Mouse (Mus musculus): ENCODE data around the gene Rpap2. TPM values are rescaled to one million over a fixed set of nuclear protein-coding genes. Genes with fewer than 3 reads are reported as not detected.
A peak's percentile ranks its signal among the peaks of the same experiment; 100 is the strongest.

Gene Rpap2
- polyA plus RNA-seq (2017; shearing (Covaris generic)), result 10 to 100 TPM; 36.2 to 42.6 (median 42.6) TPM

GRCm38 (mm10) chr5:107597301-107598077, at the start of gene Rpap2, which contains the start of gene Glmn:
Gene Rpap2, plus strand, starts transcription at chr5:107597373.
Gene Glmn, minus strand, starts transcription at chr5:107597888.
- ATAC-seq, result peak; percentile 83

- ATAC-seq, result no peak
Measured at GRCm38 (mm10) chr5:107547955-107548354, 49.2 kb upstream of the Rpap2 start.

DNA sequence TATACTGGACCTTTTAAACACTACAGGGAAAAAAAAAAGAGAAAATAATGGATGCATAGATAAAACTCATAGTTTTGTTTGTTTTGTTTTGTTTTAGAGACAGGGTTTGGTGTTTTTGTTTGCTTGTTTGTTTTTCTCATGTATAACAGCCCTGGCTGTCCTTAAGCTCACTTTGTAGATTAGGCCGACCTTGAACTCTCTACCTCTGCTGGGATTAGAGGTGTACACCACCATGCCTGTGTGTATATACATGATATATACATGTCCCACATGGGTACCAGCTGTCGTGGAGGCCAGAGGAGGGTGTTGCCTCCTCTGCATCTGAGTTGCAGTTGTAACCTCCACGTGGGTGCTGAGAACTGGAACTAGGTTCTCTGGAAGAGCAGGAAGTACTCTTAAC, 48.7 kb upstream of the Rpap2 start:
- ATAC-seq, result no peak

DNA sequence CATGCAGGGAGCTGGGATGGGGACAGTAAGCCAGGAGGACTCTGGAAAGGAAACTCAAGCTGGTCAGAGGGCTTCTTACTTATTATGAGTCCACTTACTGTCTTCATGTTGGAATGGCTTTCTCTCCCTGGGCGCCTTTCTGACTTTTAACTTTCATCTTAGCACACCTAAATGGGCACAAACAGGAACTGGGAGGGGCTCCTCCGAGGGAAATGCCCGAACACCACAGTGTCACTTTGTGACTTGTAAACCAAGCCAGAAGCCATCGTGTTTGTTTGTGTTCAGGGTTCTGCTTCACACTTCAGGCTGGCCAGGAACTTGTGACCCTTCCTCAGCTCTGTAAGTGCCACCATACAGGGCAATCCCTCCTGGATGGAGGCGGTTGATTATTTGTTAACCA, 42.8 kb upstream of the Rpap2 start:
- ATAC-seq, result peak; percentile 50

DNA sequence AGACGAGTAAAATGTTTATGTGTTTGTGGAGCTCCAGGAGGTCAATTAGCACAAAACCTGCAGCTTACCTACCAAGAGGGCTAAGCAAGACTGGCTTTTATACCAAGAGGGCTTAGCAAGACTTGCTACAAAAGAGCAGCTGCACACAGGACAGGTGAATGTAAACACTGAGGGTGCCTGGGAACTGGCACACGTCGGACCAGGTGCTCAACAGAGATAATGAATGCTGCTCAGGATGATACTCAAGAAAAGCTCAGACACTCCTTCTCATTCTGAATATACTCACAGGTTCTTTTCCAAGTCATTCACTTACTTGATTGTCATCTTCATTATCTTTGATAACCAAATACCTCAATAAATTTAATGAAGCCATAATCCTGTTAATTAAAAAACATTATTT, 40.2 kb upstream of the Rpap2 start:
- ATAC-seq, result no peak

- no peak for ATAC-seq
Measured at GRCm38 (mm10) chr5:107569148-107569547, 28.0 kb upstream of the Rpap2 start.

- ATAC-seq, result peak; percentile 4
Measured at GRCm38 (mm10) chr5:107598380-107598779, 1.2 kb downstream of the Rpap2 start.

- ATAC-seq, result peak; percentile 87
Measured at GRCm38 (mm10) chr5:107611224-107611623, 14.1 kb downstream of the Rpap2 start.

DNA sequence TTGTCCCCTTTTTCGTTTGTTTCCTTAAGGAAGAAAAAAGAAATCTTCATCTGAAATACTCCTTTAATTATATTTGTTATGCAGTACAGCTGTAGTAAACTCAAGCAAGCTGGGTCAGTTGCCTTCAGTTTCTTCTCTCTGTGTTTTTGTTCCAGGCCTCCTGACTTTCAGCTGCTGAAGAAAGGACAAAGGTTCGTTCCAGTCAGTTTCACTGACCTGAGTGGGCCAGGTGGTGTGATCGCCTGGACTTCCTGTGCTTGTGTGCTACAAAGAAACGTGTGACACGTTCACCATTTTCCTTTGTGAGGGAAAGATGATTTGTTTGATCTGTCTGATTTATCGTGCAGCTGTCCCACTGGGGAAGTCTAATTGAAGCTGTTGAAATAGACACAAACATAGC, 20.8 kb downstream of the Rpap2 start:
- no peak for ATAC-seq

- ATAC-seq, result no peak
Measured at GRCm38 (mm10) chr5:107621327-107621726, 24.2 kb downstream of the Rpap2 start.

DNA sequence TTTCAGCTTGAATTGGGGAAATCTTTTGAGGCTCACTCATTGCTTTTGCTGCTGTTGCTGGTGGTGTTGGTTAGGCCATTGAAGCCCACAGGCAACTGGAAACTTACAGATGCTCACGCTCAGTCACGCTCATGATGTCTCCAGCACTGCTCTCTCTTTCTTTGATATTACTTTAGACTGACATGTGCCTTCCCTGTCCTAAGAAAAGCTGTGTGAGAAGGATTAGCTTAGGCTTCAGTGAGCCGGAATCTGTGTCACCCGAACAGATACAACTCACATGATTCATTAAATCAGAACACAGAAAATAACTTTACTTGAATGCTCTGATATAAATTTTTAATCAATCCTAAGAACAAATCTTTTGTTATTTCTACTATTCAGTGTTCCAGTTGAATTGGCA, 36.5 kb downstream of the Rpap2 start:
- no peak for ATAC-seq

DNA sequence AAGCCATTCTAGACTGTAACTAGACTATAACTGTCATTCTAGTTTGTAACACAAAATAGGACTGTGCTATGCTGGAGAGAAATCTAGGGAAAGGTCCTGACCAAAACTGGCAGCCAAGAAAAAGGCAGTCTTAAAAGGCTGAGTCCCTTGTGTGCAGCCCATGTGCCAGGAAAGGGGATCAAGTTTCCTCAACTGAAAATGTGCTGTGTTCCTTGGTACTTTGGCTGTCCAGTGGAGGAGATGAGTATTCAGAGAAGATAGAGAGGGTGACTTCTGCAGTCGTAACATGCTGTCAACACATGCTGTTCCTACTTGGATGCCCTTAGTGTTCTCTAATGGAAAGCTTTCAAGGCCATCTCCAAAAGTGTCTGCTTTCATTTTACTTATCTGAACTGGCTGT, 39.9 kb downstream of the Rpap2 start:
- ATAC-seq, result no peak

- ATAC-seq, result no peak
Measured at GRCm38 (mm10) chr5:107638366-107638765, 41.2 kb downstream of the Rpap2 start.

GRCm38 (mm10) chr5:107644595-107644994, 47.4 kb downstream of the Rpap2 start:
- ATAC-seq, result no peak

- ATAC-seq, result peak; percentile 58
Measured at GRCm38 (mm10) chr5:107645935-107646334, 48.8 kb downstream of the Rpap2 start.

DNA sequence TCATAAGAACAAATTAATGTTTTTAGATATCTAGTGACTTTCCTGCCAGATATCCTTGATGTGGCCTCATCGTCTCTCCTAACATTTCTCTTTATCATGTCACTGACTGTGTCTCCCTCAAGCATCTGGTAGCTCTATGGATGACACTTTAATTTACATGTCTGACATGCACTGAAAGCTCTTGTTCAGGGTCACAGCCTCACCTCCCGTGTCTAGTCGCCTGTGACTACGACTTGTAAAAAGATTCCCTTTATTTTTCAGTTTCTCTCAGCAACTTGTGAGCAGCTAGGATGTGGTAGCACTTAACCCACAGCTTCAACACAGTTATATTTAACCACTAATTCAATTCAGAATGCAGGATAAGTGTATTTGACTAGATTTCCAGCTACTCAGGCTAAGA, 50.4 kb downstream of the Rpap2 start:
- no peak for ATAC-seq

DNA sequence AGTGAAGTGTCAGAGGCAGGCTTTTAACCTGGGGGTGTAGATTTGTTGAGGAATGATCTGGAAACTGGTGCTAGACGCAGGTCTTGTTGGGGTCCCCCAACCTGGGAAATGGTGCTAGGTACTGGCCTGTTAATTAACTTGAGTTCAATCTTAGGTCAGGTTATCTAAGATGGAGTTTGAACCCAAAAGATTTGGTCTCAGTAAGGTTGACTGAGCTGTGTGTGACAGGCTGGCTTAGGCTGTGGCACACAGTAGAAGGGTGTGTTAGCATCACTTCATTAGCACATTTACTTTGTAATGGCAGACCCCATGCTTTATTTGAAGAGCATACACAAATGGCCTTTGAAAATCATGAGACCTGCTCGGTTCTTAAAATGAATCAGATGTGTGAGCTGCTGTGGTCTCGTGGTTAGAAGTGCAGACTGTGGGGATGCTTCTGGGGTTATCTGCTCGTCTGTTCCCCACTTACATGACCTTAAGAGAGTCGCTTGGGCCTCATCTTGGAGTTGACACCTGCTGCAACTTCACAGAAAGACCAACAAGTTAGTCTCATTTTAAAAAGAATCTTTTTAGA, 51.5 kb downstream of the Rpap2 start:
- ATAC-seq, result peak; percentile 22

- ATAC-seq, result no peak
Measured at GRCm38 (mm10) chr5:107649680-107650079, 52.5 kb downstream of the Rpap2 start.

DNA sequence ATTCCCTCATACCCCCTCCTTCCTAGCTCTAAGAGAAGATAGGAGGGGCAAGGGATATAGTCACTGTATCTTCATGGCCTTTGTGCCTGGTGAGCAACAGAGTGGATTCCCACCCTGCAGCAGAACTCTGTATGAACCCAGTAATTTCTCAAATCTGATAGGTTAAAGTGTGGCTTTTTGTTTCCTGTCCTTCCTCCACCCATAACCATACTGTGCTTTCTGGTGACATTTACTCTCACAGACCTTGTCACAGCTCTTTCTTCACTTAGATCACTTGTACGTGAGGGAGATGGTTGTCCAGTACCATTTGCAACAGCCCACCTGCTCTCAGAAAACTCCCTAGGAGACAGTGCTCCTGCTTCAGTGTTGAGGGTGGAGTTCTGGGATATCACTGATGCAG, 53.3 kb downstream of the Rpap2 start:
- peak; percentile 73 for ATAC-seq

DNA sequence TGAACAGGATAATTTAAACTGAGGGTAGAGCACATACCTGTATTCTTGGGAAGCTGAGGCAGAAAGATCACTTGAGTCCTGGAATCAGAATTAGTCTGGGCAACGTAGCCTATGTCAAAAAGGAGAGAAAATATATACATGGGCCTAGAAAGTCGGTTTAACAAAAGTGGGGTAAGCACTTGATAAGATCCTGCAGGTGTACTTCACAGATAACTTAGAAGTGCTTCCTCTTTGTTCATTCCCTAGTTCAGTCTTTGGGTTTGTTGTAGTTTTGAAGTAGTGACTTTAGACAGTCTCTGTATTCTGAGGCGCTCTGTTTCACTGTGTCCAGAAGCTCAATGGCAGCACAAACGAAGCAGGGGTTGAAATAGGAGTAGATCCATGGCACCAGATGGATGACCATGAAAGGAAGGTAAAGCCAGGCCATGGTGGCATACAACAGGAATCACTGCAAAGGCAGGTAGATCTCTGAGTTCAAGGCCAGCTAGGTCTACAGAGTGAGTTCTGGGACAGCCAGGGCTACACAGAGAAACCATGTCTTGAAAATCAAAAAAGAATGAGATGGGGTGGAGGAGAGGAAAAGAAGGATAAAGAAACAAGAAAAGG, 55.0 kb downstream of the Rpap2 start:
- ATAC-seq, result no peak

GRCm38 (mm10) chr5:107678392-107678791, 81.2 kb downstream of the Rpap2 start:
- no peak for ATAC-seq

GRCm38 (mm10) chr5:107681300-107681699, 84.1 kb downstream of the Rpap2 start:
- no peak for ATAC-seq

DNA sequence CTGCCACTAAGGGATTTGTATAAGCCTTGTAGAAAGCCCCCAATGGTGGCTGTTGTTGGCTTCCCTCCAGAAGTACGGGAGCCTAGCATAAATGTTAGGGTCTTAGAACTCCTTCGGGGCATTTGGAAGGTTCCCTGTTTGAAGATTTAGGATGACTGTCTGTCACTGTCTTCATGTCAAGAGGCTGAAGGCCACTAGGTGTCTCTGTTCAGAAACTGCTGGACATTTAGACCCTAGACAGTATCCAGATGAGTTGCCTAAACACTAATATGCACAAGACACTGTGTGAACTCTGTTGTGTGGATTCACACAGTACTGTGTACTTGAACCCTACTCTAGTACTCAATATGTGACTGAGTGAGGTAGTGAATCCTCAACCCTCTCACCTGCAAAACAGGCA, 87.2 kb downstream of the Rpap2 start:
- ATAC-seq, result no peak

- no peak for ATAC-seq
Measured at GRCm38 (mm10) chr5:107687161-107687560, 90.0 kb downstream of the Rpap2 start.
